Mouse (Mus musculus): ENCODE results near the gene Tpr. TPM values are rescaled to one million over a fixed set of nuclear protein-coding genes. Genes with fewer than 3 reads are reported as not detected.

Gene Tpr
- polyA plus RNA-seq, 1 experiment from 2014 or later = 149 TPM

DNA sequence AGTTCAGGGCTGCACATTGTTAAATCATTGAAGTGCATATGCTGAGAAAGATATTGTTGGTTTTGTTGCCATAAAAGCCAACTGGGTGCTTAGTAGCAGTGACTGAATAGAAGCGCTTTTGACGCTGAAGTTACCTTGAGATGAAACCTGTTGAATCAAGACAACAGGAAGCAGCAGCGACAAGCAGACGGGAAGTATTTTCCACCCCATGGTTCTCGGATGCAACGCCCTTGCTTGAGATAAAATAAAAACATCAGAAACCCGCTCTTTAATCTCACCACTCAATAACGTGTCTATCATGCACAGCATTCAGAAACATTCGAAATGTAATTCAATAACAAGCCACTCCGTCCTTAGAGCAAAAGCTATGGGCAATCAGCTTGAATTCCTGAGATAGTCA, 72.7 kb downstream of the Tpr start:
- no peaks in the 10 kb centered on the region for H3K36me3 ChIP-seq
- ATAC-seq (ENCODE audit: low FRiP score, low read depth) = no peak
- H3K27me3 ChIP-seq (replicated peaks) = no peaks in the 10 kb centered on the region
- H3K9me3 ChIP-seq = no peaks in the 10 kb centered on the region
- WGBS = 91% methylated on average over 10 of the region's 10 CpGs
- H3K27ac ChIP-seq = no peak overlapping the region
- H3K4me2 ChIP-seq (replicated peaks) = no peak overlapping the region
- no peaks in the 10 kb centered on the region for H3K4me1 ChIP-seq
- H3K4me3 ChIP-seq = no peak overlapping the region
- no peak overlapping the region for H3K9ac ChIP-seq

DNA sequence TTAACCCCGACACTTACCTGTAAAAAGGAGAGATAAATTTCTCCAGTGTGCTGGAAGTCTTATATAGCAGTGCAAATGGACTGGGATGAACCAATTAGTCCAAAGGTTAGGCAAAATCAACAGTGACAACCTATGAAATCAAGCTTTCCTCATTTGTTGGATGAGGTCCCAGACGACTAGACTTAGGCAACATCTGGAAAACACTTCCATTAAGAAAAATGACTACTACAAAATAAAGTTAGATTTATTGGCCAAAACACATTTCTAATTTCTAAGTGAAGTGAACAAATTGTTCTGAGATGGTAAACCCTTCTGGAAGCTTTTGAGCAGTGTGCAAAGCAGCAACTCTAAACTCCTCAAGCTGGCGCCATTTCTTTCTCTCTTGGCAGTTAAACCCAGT, 73.5 kb downstream of the Tpr start, which contains the start of gene Prg4:
Gene Prg4, minus strand, starts transcription at position 34 of the 400 bp plus-strand sequence.
- Histone ChIP-seq H3K36me3 (no peaks in the 10 kb centered on the region), H3K27me3 (replicated peaks) (no peaks in the 10 kb centered on the region), H3K4me1 (no peaks in the 10 kb centered on the region), H3K9me3 (no peaks in the 10 kb centered on the region), H3K4me2 (replicated peaks) (no peak within 1 kb of the TSS), H3K4me3 (no peak within 1 kb of the TSS), H3K27ac (no peak within 1 kb of the TSS), H3K9ac (no peak within 1 kb of the TSS)
- ATAC-seq (ENCODE audit: low FRiP score, low read depth) = no peak
- WGBS = 92% methylated on average over 3 of the region's 3 CpGs

DNA sequence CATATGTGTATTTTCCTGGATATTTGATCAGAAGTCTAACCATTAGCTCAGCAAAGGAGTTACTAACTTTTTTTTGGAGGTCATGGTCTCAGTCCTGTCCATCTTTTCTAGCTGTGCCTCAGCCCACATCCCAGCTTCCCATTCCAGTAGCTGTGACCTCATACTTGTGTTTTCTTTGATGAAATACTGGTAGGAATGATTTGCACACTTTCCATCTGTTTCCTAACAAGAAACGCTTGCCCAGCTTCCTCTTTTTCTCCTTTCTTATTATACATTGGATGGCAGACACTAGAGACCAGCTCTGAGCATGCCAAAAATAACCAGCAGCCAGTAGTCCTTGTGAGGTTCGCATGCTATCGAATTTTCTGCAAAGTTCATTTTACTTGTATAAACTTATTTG, 77.4 kb downstream of the Tpr start:
- 91% methylated on average over 3 of the region's 3 CpGs for WGBS
- Histone ChIP-seq H3K27me3 (replicated peaks) (no peaks in the 10 kb centered on the region), H3K9ac (no peak overlapping the region), H3K4me2 (replicated peaks) (no peak overlapping the region), H3K4me3 (no peak overlapping the region), H3K36me3 (no peaks in the 10 kb centered on the region), H3K4me1 (no peaks in the 10 kb centered on the region), H3K9me3 (no peaks in the 10 kb centered on the region), H3K27ac (no peak overlapping the region)
- ATAC-seq (ENCODE audit: low FRiP score, low read depth) = no peak

DNA sequence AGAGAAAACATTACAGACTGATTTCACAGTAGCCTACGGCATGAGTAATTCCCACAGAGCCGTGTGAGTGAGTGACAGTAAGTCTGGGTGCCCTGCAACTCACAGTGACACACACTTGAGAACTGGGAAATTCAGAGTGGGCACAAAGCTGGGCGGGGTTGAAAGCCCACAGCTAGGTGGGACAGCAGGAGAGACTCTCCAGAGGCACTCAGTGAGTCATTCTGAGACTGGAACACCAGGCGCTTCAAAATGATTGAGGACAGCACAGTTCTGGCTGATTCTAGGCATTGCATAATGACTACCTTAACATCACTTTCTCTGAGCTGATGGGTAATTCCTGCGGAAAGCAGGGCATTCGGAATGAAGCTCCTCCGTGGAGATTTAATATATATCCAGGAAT, 79.9 kb downstream of the Tpr start:
- Histone ChIP-seq H3K4me3 (no peak overlapping the region), H3K4me2 (replicated peaks) (no peak overlapping the region), H3K4me1 (no peaks in the 10 kb centered on the region), H3K9me3 (no peaks in the 10 kb centered on the region), H3K9ac (no peak overlapping the region), H3K27ac (no peak overlapping the region), H3K36me3 (no peaks in the 10 kb centered on the region), H3K27me3 (replicated peaks) (no peaks in the 10 kb centered on the region)
- WGBS = 85% methylated on average over 7 of the region's 7 CpGs
- no peak for ATAC-seq (ENCODE audit: low FRiP score, low read depth)

DNA sequence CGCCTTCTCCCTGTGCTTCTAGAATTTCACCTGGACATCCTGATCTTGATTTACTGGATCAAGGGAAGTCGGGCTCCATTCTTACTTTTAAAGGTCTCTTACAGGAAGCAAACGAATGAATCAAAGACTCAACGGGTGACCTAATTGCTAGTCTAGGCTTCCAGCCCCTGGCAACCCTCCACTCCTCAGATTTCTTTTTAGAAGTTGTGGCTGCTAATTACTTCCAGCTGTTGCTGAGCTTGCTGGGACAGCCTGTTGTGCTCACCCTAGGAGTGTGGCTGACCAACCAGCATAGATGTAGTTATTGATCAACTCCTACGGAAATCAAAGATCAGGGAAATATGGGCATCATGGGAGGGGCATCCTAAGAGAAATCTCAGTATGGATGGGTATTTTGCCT, 88.0 kb downstream of the Tpr start:
- H3K9me3 ChIP-seq = no peaks in the 10 kb centered on the region
- no peaks in the 10 kb centered on the region for H3K4me1 ChIP-seq
- H3K9ac ChIP-seq = no peak overlapping the region
- WGBS = 69% methylated on average over 5 of the region's 5 CpGs
- no peak for ATAC-seq (ENCODE audit: low FRiP score, low read depth)
- no peak overlapping the region for H3K4me2 ChIP-seq (replicated peaks)
- no peaks in the 10 kb centered on the region for H3K27me3 ChIP-seq (replicated peaks)
- H3K27ac ChIP-seq = no peak overlapping the region
- no peaks in the 10 kb centered on the region for H3K36me3 ChIP-seq
- H3K4me3 ChIP-seq = no peak overlapping the region

DNA sequence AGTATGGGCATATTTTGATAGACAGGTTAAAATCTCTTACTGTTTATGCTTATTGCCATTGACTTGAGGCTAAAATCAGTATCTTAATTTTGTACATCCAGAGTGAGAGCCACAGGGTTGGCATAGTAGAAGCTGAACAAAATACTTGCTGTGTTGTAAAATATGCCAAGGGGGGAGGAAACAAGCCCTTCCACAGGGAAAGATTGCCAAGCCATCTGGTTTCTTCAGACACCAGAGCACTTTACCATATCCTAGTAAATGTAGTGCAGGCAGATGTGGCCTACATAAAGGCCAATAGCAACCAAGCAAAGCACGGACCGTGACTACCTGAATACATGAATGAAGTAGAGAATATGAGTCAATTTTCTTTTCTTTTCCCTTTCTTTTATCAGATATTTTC, 96.5 kb downstream of the Tpr start:
- ATAC-seq (ENCODE audit: low FRiP score, low read depth) = no peak
- Histone ChIP-seq H3K4me3 (no peak overlapping the region), H3K27me3 (replicated peaks) (no peaks in the 10 kb centered on the region), H3K36me3 (no peaks in the 10 kb centered on the region), H3K9ac (no peak overlapping the region), H3K4me1 (no peaks in the 10 kb centered on the region), H3K9me3 (no peaks in the 10 kb centered on the region), H3K27ac (no peak overlapping the region), H3K4me2 (replicated peaks) (no peak overlapping the region)
- 97% methylated on average over 2 of the region's 2 CpGs for WGBS

DNA sequence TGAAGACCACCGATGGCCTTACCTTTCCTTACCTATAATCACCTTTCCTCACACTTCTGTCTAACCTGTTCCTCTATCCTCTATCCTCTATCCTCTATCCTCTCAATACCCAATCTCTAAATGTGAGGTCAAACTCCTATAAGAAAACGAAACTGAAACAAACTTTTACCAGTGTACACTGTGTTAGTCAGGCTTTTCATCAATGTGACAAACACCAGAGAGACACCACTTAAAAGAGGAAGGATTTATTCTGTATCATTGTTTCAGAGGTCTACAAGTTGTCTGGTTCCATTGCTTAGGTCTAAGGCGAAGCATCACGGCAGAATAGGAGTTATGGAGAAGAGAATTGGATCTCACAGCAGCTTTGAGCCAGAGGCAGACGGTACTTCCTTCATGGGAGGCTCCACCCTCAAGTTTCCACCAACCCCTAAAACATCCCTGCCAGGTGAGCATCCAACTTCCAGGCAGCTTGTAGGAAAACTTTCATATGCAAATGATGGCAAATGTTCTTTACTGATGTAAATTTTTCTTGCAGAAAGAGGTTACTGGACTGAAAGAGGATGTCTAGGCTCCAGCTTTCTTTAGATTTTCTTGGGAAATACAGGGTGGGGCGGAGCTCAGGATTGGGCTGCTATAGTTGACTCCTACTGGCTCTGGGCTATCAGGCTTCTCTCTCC, 104.1 kb downstream of the Tpr start:
- Histone ChIP-seq H3K4me3 (no peak overlapping the region), H3K4me2 (replicated peaks) (no peak overlapping the region), H3K4me1 (no peaks in the 10 kb centered on the region), H3K36me3 (no peaks in the 10 kb centered on the region), H3K27ac (no peak overlapping the region), H3K9ac (no peak overlapping the region), H3K27me3 (replicated peaks) (no peaks in the 10 kb centered on the region), H3K9me3 (0 out of 2 replicates have a peak, but pooled peaks cover 6% of the 10 kb centered on the region)
- 83% methylated on average over 6 of the region's 6 CpGs for WGBS
- ATAC-seq (ENCODE audit: low FRiP score, low read depth) = no peak

DNA sequence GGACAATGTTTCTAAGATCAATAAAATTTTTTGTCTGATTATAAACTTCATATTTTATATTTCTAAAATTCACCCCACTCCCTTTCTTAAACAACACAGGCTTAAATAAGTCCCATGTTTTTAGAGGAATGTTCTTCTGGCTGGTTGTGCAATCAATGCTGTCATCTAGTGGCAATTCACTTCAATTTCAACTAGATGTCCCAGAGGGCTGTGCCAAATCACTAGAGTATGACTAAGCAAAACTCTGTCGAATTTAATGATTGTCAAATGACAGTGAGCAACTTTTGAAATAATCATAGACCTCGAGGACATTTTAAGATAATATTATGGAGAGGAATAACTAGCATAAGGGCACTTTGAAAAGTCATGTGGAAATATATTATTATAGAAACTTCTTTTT, 105.1 kb downstream of the Tpr start:
- Histone ChIP-seq H3K27me3 (replicated peaks) (no peaks in the 10 kb centered on the region), H3K4me3 (no peak overlapping the region), H3K36me3 (no peaks in the 10 kb centered on the region), H3K9me3 (0 out of 2 replicates have a peak, but pooled peaks cover 6% of the 10 kb centered on the region), H3K27ac (no peak overlapping the region), H3K4me1 (no peaks in the 10 kb centered on the region), H3K4me2 (replicated peaks) (no peak overlapping the region), H3K9ac (no peak overlapping the region)
- no peak for ATAC-seq (ENCODE audit: low FRiP score, low read depth)
- 75% methylated on average over 2 of the region's 2 CpGs for WGBS

DNA sequence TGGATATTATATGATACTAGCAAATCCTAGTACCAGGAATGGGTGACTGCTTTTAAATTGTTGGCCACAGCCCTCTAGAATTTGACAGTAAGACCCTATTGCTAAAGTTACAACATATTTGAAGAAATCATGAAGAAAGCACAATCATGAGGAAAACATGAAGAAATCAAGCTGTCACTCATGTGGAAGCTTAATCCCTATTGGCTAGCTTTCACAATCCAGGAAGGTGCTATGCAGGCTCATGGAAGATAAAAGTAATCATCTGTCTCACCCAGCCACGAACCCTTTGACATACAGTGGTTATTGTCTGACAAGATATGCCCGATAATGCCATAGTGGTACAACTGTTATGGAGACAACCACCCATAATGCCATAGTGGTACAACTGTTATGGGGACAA, 105.5 kb downstream of the Tpr start:
- H3K36me3 ChIP-seq = no peaks in the 10 kb centered on the region
- no peak for ATAC-seq (ENCODE audit: low FRiP score, low read depth)
- no peaks in the 10 kb centered on the region for H3K27me3 ChIP-seq (replicated peaks)
- H3K9ac ChIP-seq = no peak overlapping the region
- WGBS = 88% methylated on average over 2 of the region's 2 CpGs
- no peak overlapping the region for H3K4me2 ChIP-seq (replicated peaks)
- no peaks in the 10 kb centered on the region for H3K4me1 ChIP-seq
- no peak overlapping the region for H3K4me3 ChIP-seq
- 0 out of 2 replicates have a peak, but pooled peaks cover 6% of the 10 kb centered on the region for H3K9me3 ChIP-seq
- H3K27ac ChIP-seq = no peak overlapping the region

Other genes with a start within 250 kb of the Tpr start
- not detected in 2 replicates for gene Pdc, start 73.4 kb upstream of the Tpr start, polyA plus RNA-seq (2016; fragmentation: Nextera tagmentation; extraction: Ambion mirVana)
- 36.5 and 39.4 TPM in 2 replicates for gene Odr4, start 242 bp downstream of the Tpr start, polyA plus RNA-seq (2016; fragmentation: Nextera tagmentation; extraction: Ambion mirVana)
- gene Prg4, start 73.3 kb downstream of the Tpr start, polyA plus RNA-seq (2016; fragmentation: Nextera tagmentation; extraction: Ambion mirVana) = 0.27 and 0.60 TPM in 2 replicates